Mouse (Mus musculus): ENCODE results near the gene Ptpro. TPM values are rescaled to one million over a fixed set of nuclear protein-coding genes. Genes with fewer than 3 reads are reported as not detected.

Gene Ptpro
- polyA plus RNA-seq, 1 experiment from 2014 or later = 1.5 TPM

DNA sequence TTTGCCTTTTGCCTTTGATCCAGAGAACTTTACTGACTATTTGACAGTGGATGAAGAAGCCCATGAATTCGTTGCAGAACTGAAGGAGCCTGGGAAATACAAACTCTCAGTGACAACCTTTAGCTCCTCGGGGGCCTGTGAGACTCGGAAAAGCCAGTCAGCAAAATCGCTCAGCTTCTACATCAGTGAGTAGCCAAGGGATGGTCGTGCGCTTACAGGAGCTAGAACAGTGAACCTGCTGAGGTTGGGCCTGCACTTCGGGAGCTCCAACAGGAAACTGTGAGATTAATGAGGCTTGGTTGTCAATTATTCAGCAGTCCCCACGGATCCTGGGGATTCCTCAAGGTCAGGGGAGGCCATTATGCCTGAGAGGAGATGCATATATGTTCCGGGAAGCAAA lies 130.4 kb downstream of the Ptpro start:
- Histone ChIP-seq H3K9me3 (replicated peaks; ENCODE audit: control insufficient read depth, low read length) (no peaks in the 10 kb centered on the region), H3K27me3 (ENCODE audit: control insufficient read depth, insufficient read depth, low read length) (no peaks in the 10 kb centered on the region), H3K4me1 (ENCODE audit: control insufficient read depth, insufficient read depth, low read length) (no peaks in the 10 kb centered on the region), H3K4me3 (ENCODE audit: low read depth, low read length) (no peak overlapping the region), H3K4me2 (no peak overlapping the region), H3K9ac (ENCODE audit: low read depth, low read length) (no peak overlapping the region), H3K36me3 (ENCODE audit: control insufficient read depth, insufficient read depth, low read length) (no peaks in the 10 kb centered on the region), H3K27ac (ENCODE audit: low read depth, low read length) (no peak overlapping the region)
- no peak for ATAC-seq (replicated peaks; ENCODE audit: insufficient number of reproducible peaks, low FRiP score, low TSS enrichment)
- 55% methylated on average over 9 of the region's 9 CpGs for WGBS (ENCODE audit: insufficient replicate concordance)

DNA sequence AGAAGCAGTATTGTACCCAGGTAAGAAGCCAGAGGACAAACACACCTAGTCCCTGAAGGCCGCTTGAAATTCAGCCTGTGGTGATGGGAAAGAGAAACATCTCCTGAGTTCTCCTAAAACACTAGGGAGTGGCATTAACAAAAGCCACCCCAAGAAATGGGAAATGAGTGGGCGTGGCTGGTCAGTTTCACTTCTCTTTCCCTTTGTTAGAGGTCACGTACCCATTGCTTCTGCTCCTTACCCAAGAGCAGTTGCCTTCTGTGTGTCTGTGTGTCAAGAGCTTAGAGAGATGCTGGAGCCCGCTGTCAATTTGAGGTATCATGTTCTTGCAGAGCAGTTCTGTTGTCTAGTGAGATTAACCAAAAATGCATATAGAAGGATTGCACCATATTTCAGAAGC lies 134.2 kb downstream of the Ptpro start:
- Histone ChIP-seq H3K9me3 (replicated peaks; ENCODE audit: control insufficient read depth, low read length) (no peaks in the 10 kb centered on the region), H3K4me1 (ENCODE audit: control insufficient read depth, insufficient read depth, low read length) (no peaks in the 10 kb centered on the region), H3K4me3 (ENCODE audit: low read depth, low read length) (no peak overlapping the region), H3K27ac (ENCODE audit: low read depth, low read length) (no peak overlapping the region), H3K36me3 (ENCODE audit: control insufficient read depth, insufficient read depth, low read length) (no peaks in the 10 kb centered on the region), H3K27me3 (ENCODE audit: control insufficient read depth, insufficient read depth, low read length) (no peaks in the 10 kb centered on the region), H3K9ac (ENCODE audit: low read depth, low read length) (no peak overlapping the region), H3K4me2 (no peak overlapping the region)
- no peak for ATAC-seq (replicated peaks; ENCODE audit: insufficient number of reproducible peaks, low FRiP score, low TSS enrichment)
- WGBS (ENCODE audit: insufficient replicate concordance) = 83% methylated on average over 4 of the region's 4 CpGs

DNA sequence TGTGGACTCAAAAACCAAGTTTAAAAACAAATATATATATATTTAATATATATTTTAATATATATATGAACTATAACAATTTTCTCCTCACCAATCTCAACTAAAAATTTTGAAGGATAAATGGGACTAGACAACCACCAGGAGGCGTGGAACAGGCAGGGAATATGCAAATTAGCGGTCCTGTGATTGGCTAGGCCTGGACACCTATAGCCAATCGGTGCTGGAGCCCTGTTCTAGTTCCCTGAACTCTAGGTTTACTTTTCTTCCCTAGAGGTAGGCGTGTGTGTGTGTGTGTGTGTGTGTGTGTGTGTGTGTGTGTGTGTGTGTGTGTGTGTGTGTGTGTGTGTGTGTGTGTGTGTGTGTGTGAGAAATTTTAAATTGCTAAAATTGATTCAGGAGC lies 134.8 kb downstream of the Ptpro start:
- Histone ChIP-seq H3K4me2 (no peak overlapping the region), H3K4me1 (ENCODE audit: control insufficient read depth, insufficient read depth, low read length) (no peaks in the 10 kb centered on the region), H3K36me3 (ENCODE audit: control insufficient read depth, insufficient read depth, low read length) (no peaks in the 10 kb centered on the region), H3K4me3 (ENCODE audit: low read depth, low read length) (no peak overlapping the region), H3K9ac (ENCODE audit: low read depth, low read length) (no peak overlapping the region), H3K27me3 (ENCODE audit: control insufficient read depth, insufficient read depth, low read length) (no peaks in the 10 kb centered on the region), H3K27ac (ENCODE audit: low read depth, low read length) (no peak overlapping the region), H3K9me3 (replicated peaks; ENCODE audit: control insufficient read depth, low read length) (no peaks in the 10 kb centered on the region)
- no peak for ATAC-seq (replicated peaks; ENCODE audit: insufficient number of reproducible peaks, low FRiP score, low TSS enrichment)
- WGBS (ENCODE audit: insufficient replicate concordance) = 45% methylated on average over 4 of the region's 4 CpGs

DNA sequence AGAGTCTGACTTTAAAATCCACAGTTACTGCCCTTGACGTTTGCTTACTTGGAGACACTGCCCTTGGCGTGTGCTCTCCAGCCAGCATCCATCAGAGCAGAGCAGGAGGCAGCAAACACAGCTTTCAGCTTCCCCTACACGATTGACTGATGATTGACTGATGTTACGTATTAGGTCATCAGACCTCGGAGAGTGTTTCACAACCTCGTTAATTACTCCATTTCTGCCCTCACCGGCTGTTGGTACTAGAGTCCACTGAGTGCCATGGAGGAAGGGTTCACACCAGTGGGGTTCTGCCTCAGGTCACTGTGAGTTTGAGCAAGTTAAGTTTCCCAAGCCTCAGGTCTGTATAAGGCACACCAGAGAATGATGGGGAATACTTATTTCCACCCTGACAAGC lies 143.0 kb downstream of the Ptpro start:
- Histone ChIP-seq H3K4me1 (ENCODE audit: control insufficient read depth, insufficient read depth, low read length) (no peaks in the 10 kb centered on the region), H3K36me3 (ENCODE audit: control insufficient read depth, insufficient read depth, low read length) (no peaks in the 10 kb centered on the region), H3K4me2 (no peak overlapping the region), H3K27ac (ENCODE audit: low read depth, low read length) (no peak overlapping the region), H3K9ac (ENCODE audit: low read depth, low read length) (no peak overlapping the region), H3K9me3 (replicated peaks; ENCODE audit: control insufficient read depth, low read length) (no peaks in the 10 kb centered on the region), H3K27me3 (ENCODE audit: control insufficient read depth, insufficient read depth, low read length) (no peaks in the 10 kb centered on the region), H3K4me3 (ENCODE audit: low read depth, low read length) (no peak overlapping the region)
- 72% methylated on average over 7 of the region's 7 CpGs for WGBS (ENCODE audit: insufficient replicate concordance)
- ATAC-seq (replicated peaks; ENCODE audit: insufficient number of reproducible peaks, low FRiP score, low TSS enrichment) = no peak

DNA sequence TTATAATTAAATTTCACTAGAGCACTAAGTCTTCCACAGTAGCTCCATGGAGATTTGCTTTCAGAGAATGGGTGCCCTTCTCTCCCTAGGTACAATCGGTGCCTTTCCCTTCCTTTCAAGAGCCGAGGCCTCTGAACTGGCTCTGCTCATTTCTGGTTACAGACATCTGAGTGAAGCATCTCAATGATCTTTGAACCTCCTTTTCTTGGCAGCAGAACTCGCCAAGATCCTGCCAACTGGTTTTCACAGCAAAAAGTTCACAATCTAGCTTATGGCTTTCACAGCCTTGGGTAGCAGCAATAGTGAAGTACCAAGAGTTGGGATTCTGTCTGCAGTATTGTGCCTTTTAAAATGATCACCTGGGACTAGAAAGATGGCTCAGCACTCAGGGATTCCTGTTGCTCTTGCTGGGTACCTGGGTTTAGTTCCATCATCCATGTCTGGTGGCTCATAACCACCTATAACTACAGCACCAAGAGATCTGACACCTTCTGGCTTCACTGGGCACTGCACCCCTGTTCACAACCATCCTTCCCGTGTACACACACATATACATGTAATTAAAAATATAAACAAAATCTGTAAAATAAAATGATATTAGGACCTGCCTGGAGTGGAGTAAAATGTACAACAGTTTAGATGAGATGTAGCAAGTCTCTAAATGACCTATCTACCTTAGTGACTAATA lies 144.1 kb downstream of the Ptpro start:
- H3K9ac ChIP-seq (ENCODE audit: low read depth, low read length) = no peak overlapping the region
- H3K27me3 ChIP-seq (ENCODE audit: control insufficient read depth, insufficient read depth, low read length) = no peaks in the 10 kb centered on the region
- H3K27ac ChIP-seq (ENCODE audit: low read depth, low read length) = no peak overlapping the region
- no peak overlapping the region for H3K4me3 ChIP-seq (ENCODE audit: low read depth, low read length)
- no peaks in the 10 kb centered on the region for H3K4me1 ChIP-seq (ENCODE audit: control insufficient read depth, insufficient read depth, low read length)
- no peaks in the 10 kb centered on the region for H3K36me3 ChIP-seq (ENCODE audit: control insufficient read depth, insufficient read depth, low read length)
- 72% methylated on average over 4 of the region's 4 CpGs for WGBS (ENCODE audit: insufficient replicate concordance)
- H3K9me3 ChIP-seq (replicated peaks; ENCODE audit: control insufficient read depth, low read length) = no peaks in the 10 kb centered on the region
- H3K4me2 ChIP-seq = no peak overlapping the region
- ATAC-seq (replicated peaks; ENCODE audit: insufficient number of reproducible peaks, low FRiP score, low TSS enrichment) = no peak

DNA sequence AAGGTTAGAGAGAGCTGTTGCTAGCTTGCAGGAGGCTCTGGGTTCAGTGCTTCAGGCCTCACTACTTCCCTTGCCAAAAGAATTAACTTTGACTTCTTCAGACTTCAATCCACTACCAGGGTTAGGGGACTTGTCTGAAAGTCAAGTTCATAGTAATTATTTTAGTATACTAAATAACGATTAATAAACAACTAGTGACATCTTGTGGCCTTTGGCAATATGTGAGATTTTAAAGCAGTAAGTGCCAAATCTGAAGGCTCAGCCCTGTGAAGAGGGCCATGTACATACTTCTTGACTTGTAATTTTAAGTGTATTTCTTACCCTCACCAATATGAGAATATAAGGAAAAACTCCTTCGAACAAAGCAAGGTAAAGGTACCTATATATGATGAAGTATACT lies 145.2 kb downstream of the Ptpro start:
- WGBS (ENCODE audit: insufficient replicate concordance) = 77% methylated on average over 2 of the region's 2 CpGs

DNA sequence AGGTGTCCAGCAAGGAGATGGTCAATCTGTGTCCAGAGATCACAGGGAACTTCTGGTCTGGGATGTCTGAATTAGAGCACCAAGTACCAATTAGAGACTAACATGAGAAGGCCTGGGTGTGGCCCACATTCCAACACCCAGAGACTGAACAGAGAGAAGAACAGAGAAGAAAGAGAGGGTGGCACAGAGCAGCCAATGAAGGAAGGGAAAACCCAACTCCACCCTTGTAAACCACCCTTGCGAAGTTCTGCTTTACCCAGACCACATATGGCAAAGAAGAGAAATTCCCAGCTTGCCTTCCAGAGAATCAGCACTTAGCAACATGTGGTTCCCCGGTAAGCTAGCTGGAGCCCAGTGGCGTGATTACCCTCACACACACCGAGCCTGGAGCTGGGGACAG lies 152.1 kb downstream of the Ptpro start:
- no peak overlapping the region for H3K27ac ChIP-seq (ENCODE audit: low read depth, low read length)
- H3K9me3 ChIP-seq (replicated peaks; ENCODE audit: control insufficient read depth, low read length) = no peaks in the 10 kb centered on the region
- 77% methylated on average over 4 of the region's 4 CpGs for whole genome bisulfite sequencing (ENCODE audit: insufficient replicate concordance)
- no peak overlapping the region for H3K4me3 ChIP-seq (ENCODE audit: low read depth, low read length)
- no peak overlapping the region for H3K9ac ChIP-seq (ENCODE audit: low read depth, low read length)
- H3K27me3 ChIP-seq (ENCODE audit: control insufficient read depth, insufficient read depth, low read length) = no peaks in the 10 kb centered on the region
- no peaks in the 10 kb centered on the region for H3K36me3 ChIP-seq (ENCODE audit: control insufficient read depth, insufficient read depth, low read length)
- no peaks in the 10 kb centered on the region for H3K4me1 ChIP-seq (ENCODE audit: control insufficient read depth, insufficient read depth, low read length)
- ATAC-seq (replicated peaks; ENCODE audit: insufficient number of reproducible peaks, low FRiP score, low TSS enrichment) = no peak
- no peak overlapping the region for H3K4me2 ChIP-seq

More for the DNA sequence above, 145.2 kb downstream of the Ptpro start:
- H3K4me2 ChIP-seq = no peak overlapping the region
- no peaks in the 10 kb centered on the region for H3K4me1 ChIP-seq (ENCODE audit: control insufficient read depth, insufficient read depth, low read length)
- no peaks in the 10 kb centered on the region for H3K27me3 ChIP-seq (ENCODE audit: control insufficient read depth, insufficient read depth, low read length)
- H3K27ac ChIP-seq (ENCODE audit: low read depth, low read length) = no peak overlapping the region
- H3K9ac ChIP-seq (ENCODE audit: low read depth, low read length) = no peak overlapping the region
- no peak for ATAC-seq (replicated peaks; ENCODE audit: insufficient number of reproducible peaks, low FRiP score, low TSS enrichment)
- no peak overlapping the region for H3K4me3 ChIP-seq (ENCODE audit: low read depth, low read length)
- H3K36me3 ChIP-seq (ENCODE audit: control insufficient read depth, insufficient read depth, low read length) = no peaks in the 10 kb centered on the region
- H3K9me3 ChIP-seq (replicated peaks; ENCODE audit: control insufficient read depth, low read length) = no peaks in the 10 kb centered on the region

DNA sequence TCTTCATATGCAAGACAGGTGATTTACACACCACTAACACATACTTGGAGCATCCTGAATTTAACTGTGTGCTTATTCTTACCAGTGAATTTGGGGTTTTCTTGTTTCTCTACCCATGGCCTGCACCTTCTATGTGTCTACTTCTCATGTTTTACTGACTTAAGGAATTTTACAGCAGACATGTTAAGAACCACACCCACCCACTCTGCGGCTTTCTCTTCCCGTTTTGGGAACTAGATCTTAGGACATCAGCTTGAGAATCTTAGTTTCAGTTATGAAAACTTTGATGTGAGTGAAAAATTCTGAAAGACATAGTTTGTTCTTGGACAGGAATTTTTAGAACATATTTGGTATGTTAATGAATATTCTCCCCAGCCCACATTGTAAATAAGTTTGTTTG lies 153.6 kb downstream of the Ptpro start:
- no peak overlapping the region for H3K27ac ChIP-seq (ENCODE audit: low read depth, low read length)
- H3K36me3 ChIP-seq (ENCODE audit: control insufficient read depth, insufficient read depth, low read length) = no peaks in the 10 kb centered on the region
- ATAC-seq (replicated peaks; ENCODE audit: insufficient number of reproducible peaks, low FRiP score, low TSS enrichment) = no peak
- WGBS (ENCODE audit: insufficient replicate concordance) = 75% methylated on average over 2 of the region's 2 CpGs
- H3K9ac ChIP-seq (ENCODE audit: low read depth, low read length) = no peak overlapping the region
- no peak overlapping the region for H3K4me3 ChIP-seq (ENCODE audit: low read depth, low read length)
- no peaks in the 10 kb centered on the region for H3K27me3 ChIP-seq (ENCODE audit: control insufficient read depth, insufficient read depth, low read length)
- no peaks in the 10 kb centered on the region for H3K9me3 ChIP-seq (replicated peaks; ENCODE audit: control insufficient read depth, low read length)
- no peak overlapping the region for H3K4me2 ChIP-seq
- no peaks in the 10 kb centered on the region for H3K4me1 ChIP-seq (ENCODE audit: control insufficient read depth, insufficient read depth, low read length)

DNA sequence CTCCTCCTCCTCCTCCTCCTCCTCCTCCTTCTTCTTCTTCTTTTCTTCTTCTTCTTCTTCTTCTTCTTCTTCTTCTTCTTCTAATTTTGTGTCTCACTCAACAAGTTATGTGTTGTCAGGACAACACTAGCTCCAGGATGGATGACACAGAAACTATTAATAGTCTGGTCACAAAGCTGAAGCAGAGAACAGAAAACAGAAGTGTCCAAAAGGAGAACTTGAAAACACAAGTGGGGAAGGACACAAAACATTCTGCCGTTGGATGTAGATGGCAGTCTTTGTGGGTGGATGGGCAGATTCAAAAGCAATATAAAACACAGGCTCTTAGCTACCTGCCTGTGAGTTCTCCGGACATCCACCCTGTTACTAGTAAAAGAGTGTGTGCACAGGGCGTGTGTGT lies 158.4 kb downstream of the Ptpro start:
- Histone ChIP-seq H3K4me2 (peak overlapping the region; percentile 29; the same call in 1 of the 2 replicates), H3K36me3 (ENCODE audit: control insufficient read depth, insufficient read depth, low read length) (no peaks in the 10 kb centered on the region), H3K27me3 (ENCODE audit: control insufficient read depth, insufficient read depth, low read length) (no peaks in the 10 kb centered on the region), H3K27ac (ENCODE audit: low read depth, low read length) (peak overlapping the region; percentile 46; the same call in 1 of the 2 replicates), H3K9ac (ENCODE audit: low read depth, low read length) (0 out of 2 replicates have a peak overlapping the region, but pooled peaks have one; percentile 39), H3K9me3 (replicated peaks; ENCODE audit: control insufficient read depth, low read length) (no peaks in the 10 kb centered on the region), H3K4me1 (ENCODE audit: control insufficient read depth, insufficient read depth, low read length) (no peaks in the 10 kb centered on the region), H3K4me3 (ENCODE audit: low read depth, low read length) (no peak overlapping the region)
- no peak for ATAC-seq (replicated peaks; ENCODE audit: insufficient number of reproducible peaks, low FRiP score, low TSS enrichment)
- 48% methylated on average over 3 of the region's 3 CpGs for WGBS (ENCODE audit: insufficient replicate concordance)
